Mouse (Mus musculus) ovary, postnatal 14 days (tissue): Measurements from ENCODE around the gene Sema4f.

Source experiments
- DNase-seq: peaks from one replicate; pipeline ENCODE4 v3.0.0; 2022; ENCODE audit warnings: low spot score

The Sema4f gene

GRCm38 (mm10) chr6:82913336-82914247 lies 26.0 kb downstream of the Sema4f start:
- DNase-seq = no peak

DNA sequence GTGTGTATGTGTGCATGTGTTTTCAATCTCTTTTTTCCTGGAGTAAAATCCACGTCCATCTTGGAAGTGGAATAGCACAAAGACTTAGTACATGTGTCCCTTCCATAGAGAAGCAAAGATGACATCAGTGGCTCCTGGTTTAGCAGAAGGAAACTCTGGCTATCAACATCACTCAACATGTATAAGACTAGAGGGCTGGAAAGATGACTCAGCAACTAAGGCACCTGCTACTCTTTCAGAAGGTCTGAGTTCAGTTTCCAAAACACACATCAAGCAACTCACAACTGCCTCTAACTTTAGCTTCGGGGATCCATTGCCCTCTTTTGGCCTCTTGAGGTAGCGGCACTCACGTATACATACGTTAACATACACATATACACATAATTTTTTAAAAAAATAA lies 28.3 kb downstream of the Sema4f start:
- no peak for DNase-seq

- no peak for DNase-seq
Measured at GRCm38 (mm10) chr6:82909136-82909855, 30.3 kb downstream of the Sema4f start.

- DNase-seq = no peak
Measured at GRCm38 (mm10) chr6:82908034-82908433, 31.5 kb downstream of the Sema4f start.

DNA sequence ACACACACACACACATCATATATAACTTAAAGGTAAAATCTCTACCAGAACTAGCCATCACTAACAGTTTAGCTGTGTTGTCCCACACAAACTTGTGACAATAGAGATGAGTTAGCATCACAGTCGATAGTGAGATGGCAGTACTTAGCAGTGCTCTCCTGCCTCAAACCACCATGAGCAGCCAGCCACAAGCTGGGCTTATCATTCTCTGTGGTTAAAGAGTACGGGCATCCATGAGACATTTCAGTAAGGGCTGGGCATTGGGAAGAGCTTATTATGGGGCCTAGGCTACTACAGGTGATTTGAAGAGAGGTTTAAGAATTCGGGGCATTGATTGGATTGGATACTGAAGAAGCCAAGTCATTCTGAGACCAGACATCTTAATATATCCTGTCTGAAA lies 32.6 kb downstream of the Sema4f start:
- no peak for DNase-seq

DNA sequence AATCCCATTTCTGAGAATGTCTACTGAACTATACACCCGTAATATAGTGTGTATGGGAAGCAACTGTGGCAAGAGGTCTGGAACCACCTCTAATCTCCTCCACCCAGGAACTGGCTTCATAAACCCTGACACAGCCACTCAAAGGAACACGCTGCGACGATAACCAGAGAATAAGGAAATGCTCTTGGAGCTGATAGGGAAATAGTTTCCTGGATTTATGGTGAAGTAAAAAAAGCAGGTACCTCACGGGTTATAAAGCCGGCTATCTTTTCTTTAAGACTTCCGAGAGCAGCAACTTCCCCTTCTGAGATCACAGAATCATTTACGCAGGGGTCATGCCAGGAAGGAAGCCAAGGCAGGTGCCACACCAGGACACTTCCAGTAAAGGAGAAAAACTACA lies 37.0 kb downstream of the Sema4f start:
- DNase-seq = no peak

GRCm38 (mm10) chr6:82898745-82899144 lies 40.8 kb downstream of the Sema4f start:
- DNase-seq = no peak

- no peak for DNase-seq
Measured at GRCm38 (mm10) chr6:82898227-82898626, 41.3 kb downstream of the Sema4f start.

DNA sequence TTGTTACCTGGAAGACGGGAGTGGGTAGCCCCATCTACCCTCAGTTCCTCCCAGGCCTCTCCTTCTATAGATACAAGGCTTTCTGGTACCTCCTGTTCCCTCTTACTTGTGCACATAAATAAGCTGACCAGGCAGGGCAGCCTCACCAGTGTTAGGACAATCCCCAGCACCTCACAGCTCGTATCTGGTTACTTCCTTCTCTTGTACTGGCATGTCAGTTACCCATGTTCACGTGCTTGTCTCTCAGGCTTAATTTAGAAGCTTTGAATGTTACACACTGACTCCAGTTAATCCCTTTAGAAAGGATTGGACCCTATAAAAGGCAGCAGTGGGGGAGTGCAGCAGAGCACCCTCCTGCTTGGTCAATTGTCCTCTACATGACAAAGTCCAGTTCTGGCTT lies 42.3 kb downstream of the Sema4f start:
- no peak for DNase-seq

DNA sequence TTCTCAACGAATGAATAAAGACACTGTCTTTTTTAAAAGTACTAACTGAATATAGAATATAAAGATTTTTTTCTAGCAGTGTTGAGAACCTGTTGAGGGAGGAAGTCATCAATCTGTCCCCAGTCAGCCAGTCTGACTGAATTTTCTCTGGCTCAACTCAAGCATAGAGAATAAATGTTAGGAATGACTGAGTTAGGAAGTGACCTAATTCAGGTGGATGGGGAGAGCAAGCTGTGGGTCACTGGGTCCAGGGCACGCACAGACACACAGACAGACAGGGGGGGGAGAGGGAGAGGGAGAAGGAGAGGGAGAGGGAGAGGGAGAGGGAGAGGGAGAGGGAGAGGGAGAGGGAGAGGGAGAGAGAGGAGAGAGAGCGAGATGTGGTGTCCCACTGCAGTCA lies 46.2 kb downstream of the Sema4f start:
- DNase-seq = no peak

DNA sequence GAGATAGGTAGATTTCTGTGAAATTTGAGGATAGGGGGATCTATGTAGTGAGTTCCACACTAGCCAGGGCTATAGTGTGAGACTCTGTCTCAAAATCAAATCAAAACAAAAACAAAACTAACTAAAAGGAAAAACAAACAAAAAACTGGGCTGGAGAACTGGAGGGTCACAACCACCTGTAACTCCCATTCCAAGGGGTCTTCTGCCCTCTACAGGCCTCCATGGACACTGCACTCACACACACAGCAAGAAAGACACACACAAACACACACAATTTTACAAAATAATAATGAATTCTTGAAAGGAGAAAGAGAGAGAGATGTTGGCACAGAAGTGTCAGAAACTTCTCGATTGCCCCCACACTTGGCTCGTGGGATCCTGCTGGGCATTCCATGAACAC lies 47.0 kb downstream of the Sema4f start:
- DNase-seq = no peak

DNA sequence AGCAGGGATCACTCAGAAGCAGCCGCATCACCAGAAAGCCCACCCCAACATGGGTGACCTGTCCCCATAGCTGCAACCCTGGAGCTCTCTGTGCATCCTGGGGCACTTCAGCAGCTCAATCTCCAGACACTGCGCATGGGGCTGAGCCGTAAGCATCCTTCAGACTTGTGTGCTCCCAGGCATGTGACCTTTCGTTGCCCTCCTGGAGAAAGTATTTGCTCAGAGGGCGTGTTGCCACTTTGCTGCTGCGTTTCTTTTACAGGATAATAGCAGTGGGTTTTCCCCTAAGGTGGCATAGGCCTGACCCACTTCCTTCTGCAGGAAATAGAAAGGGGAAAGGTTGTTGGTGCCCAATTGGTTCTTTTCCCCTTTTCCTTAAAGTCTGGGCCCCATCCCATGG lies 48.1 kb downstream of the Sema4f start:
- DNase-seq = no peak

DNA sequence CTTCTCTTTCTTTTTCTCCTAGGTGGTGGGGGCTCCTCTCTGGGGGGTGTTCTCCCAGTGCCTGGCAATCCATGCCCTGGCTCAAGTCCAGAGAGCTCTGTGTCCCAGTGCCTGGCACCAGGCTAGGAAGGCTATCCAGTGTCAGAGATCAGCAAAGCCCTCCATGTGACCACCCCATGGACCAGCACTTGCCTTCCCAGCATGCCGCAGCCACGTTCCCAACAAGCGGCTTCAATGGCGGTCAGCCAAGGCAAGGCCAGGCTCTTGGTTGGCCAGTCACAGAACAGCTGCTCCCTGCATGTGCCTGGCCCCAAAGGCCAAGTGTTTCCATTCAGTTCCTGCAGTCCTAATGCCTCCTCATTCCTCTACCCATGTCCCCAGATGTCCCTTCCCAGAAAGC lies 53.2 kb downstream of the Sema4f start:
- no peak for DNase-seq

- no peak for DNase-seq
Measured at GRCm38 (mm10) chr6:82885909-82886308, 53.7 kb downstream of the Sema4f start.

DNA sequence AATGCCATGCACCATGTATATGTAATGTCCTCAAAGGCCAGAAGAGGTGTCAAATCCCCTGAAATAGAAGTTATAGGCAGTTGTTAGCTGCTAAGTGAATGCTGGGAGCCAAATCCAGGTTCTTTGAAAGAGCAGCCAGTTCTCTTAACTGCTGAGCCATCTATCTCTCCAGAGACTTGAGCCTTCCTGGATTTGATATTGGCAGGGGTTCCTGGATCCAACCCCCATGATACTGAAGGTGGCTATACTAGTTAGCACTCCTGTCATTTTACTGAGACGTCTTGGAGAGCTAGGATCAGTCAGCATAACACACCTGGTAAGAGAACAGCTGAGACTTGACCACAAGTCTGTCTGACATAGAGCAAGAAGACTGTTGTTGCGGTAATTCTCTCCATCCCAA lies 54.1 kb downstream of the Sema4f start:
- no peak for DNase-seq

GRCm38 (mm10) chr6:82884570-82884969 lies 55.0 kb downstream of the Sema4f start:
- no peak for DNase-seq

DNA sequence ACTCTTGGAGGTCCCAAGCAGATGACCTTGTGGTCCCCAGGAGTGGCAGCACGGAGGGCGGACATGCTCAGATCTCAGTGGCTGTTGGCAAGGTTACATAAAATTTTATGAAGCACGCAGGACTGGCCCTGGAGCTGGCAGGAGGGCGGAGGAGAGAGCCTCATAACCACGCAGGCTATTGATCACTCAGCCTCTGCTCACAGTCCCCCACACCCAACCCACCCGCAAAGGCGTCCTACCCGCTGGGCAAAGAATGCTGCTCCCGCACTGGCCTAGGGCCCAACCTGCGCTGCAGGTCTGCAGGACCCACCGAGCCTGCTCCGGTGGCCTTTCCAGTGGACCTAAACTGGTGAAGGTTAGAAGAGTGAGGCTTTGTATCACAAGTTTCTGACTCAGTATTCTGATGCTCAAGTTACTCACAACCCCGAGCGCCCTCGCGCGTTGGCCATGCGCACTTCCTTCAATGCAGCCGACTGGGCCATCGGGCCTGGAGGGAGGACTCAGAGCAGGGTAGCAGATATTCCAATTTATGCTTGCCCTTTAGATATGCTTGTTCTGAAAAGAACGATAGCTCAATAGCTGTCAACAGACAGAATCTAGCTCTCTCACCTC lies 58.0 kb downstream of the Sema4f start:
- peak; percentile 61 for DNase-seq

DNA sequence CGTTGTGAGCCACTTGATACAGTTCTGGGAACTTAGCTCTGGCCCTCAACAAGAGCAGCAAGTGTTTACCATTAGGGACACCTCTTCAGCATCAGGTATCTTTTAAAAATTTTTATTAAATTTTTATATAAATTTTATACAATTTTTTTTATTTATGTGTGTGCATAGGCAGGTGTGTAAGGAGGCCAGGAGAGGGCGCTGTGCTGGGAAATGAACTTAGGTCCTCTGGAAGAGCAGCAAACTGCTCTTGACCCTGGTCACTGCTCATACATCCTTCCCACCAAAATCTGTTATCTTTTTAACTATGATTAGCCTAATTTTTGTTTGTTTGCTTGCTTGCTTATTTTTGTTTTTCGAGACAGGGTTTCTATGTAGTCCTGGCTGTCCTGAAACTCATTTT lies 58.8 kb downstream of the Sema4f start:
- no peak for DNase-seq

- DNase-seq = no peak
Measured at GRCm38 (mm10) chr6:82879463-82880089, 60.0 kb downstream of the Sema4f start.

GRCm38 (mm10) chr6:82875509-82875935 lies 64.0 kb downstream of the Sema4f start:
- no peak for DNase-seq

- DNase-seq = no peak
Measured at GRCm38 (mm10) chr6:82872332-82872707, 67.2 kb downstream of the Sema4f start.

GRCm38 (mm10) chr6:82871632-82872331 lies 67.8 kb downstream of the Sema4f start:
- no peak for DNase-seq
